Mouse (Mus musculus): ENCODE measurements around the gene Alkbh1. TPM values are rescaled to one million over a fixed set of nuclear protein-coding genes. Genes with fewer than 3 reads are reported as not detected.

Gene Alkbh1
- total RNA-seq, 4 experiments from 2014 or later: 18.8 to 22.9 (median 19.0) TPM

DNA sequence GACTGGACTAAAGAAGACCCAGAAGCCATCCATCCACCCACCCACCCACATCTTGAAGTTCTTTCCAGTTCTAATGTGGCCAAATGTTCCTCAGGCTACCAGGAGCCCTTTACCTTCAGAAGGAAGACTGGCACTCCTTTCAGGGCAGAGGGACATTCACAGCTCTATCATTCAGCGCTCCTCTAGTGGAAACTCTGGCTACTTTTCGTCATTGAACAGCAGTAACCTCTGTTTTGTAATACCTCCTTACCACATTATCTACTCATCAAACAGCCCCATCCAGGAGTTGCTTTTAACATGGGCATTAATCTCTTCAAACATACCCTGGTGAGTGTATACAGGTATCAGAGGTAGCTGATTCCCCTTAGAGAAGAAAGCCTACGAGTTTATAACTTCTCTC lies 58.8 kb downstream of the Alkbh1 start:
- DNase-seq (ENCODE audit: low spot score in 2 of 2): no peak

DNA sequence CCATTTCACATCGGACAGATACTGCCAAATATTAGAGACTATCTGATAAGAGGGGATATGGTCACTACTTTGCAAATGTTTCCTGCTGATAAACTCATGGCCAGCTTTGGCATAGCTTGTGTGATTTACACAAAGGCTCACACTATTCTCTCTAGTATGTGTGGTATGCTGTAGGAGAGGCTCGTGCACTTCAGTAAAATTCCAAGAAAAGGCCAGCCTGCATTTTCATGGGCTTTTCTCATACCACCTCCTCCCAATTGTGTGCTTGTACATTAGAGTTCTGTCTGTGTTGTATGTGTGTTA lies 62.5 kb downstream of the Alkbh1 start:
- no peak for DNase-seq (ENCODE audit: low spot score in 2 of 2)

DNA sequence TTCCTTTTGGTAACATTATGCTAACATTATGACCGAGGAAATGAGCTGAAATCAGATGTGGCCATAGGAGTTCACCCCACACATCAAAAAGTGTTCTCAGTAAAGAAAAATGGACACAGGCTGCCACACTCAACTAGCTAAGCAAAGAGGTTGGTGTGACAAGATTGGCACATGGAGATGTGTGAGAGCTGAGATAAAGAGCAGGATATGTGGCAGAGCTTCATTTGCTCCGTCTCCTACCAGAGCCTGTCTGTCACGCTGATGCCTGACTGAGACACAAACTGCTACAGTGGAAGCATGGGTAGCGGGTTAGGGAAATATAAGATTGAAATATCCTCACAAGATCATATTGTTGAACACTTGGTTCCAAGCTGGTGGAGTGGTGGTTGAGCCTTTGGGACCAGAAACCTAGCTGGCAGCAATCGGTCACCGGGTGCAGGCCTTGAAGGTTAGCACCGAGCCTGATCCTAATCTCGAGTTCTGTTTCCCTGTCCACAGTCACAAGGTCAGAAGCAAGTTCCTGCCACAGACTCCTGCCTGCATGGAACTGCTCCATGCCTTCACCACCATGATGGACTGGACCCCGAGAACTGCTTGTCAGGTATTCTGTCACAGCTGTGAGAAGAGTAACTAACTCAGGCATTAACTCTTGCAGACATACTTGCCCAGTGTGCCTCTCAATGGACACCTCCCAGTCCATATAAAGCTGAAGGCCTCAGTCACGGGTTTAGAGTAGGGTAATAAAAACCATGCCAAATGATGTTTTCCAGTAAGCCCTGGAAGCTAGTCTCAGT lies 63.0 kb downstream of the Alkbh1 start:
- no peak for DNase-seq (ENCODE audit: low spot score in 2 of 2)

DNA sequence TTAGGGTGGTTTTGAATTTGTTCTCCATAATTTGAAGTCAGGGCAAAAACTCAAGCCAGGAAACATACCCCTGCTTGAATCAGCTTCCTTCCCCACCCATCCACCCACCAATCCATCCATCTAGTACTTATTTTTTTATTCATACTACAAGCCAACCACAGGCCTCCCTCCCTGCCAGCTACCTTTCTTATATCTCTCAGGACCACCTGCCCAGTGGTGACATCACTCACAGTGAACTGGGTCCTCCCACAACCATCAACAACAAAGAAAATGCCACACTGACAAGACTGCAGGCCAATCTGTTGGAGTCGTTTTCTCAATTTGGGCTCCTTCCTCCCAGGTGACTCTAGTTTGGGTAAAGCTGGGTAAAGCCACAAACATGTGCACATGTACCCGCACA lies 64.3 kb downstream of the Alkbh1 start:
- no peak for DNase-seq (ENCODE audit: low spot score in 2 of 2)

Small RNA genes lying within 50 kb of the gene (microRNA-seq; reads per million reads assigned to microRNA genes)
- gene Mir3068: 56.4 to 84.0 reads per million in 2 experiments

Other genes with a start within 250 kb of the Alkbh1 start
- gene Samd15, start 244.3 kb downstream of the Alkbh1 start, total RNA-seq (2022): 1 to 10 TPM; 3.5 to 7.3 (median 5.1) TPM
- gene Tmed8, start 243.6 kb downstream of the Alkbh1 start, total RNA-seq (2022): 10 to 100 TPM; 27.7 to 30.1 (median 29.0) TPM
- 1 to 10 TPM in 2 of 4 experiments, under 1 TPM in 2; 0.89 to 1.6 (median 1.0) TPM for gene Noxred1, start 205.3 kb downstream of the Alkbh1 start, total RNA-seq (2022)
- 10 to 100 TPM; 50.5 to 60.0 (median 57.6) TPM for gene Vipas39, start 177.8 kb downstream of the Alkbh1 start, total RNA-seq (2022)
- gene Ahsa1, start 177.5 kb downstream of the Alkbh1 start, total RNA-seq (2022): 100 to 1,000 TPM; 129 to 167 (median 149) TPM
- gene Ism2, start 144.3 kb downstream of the Alkbh1 start, total RNA-seq (2022): under 1 TPM; 0.32 to 0.91 (median 0.54) TPM
- 10 to 100 TPM; 27.6 to 37.0 (median 32.7) TPM for gene Sptlc2, start 55.7 kb downstream of the Alkbh1 start, total RNA-seq (2022)
- 100 to 1,000 TPM; 101 to 134 (median 108) TPM for gene Slirp, start 121 bp downstream of the Alkbh1 start, total RNA-seq (2022)
- 10 to 100 TPM; 65.5 to 74.1 (median 70.7) TPM for gene Snw1, start 28.3 kb upstream of the Alkbh1 start, total RNA-seq (2022)
- gene Gm5788, start 50.7 kb upstream of the Alkbh1 start, total RNA-seq (2022): not detected
- not detected for gene Gm8300, start 70.3 kb upstream of the Alkbh1 start, total RNA-seq (2022)
- gene Oog1, start 158.7 kb upstream of the Alkbh1 start, total RNA-seq (2022): not detected
- gene Gm4027, start 174.9 kb upstream of the Alkbh1 start, total RNA-seq (2022): not detected
- not detected for gene Gm16381, start 200.6 kb upstream of the Alkbh1 start, total RNA-seq (2022)